ENCODE assay signal across 23 mouse cellular contexts in genomic region chr1:161247176-161247575, GRCm38 (mm10). TPM values are rescaled to one million over a fixed set of nuclear protein-coding genes. Genes with fewer than 3 reads are reported as not detected.
DNase-seq lines count a peak whose midpoint lies in the region; ATAC-seq and TF ChIP-seq lines count a peak whose summit lies in the region.
"Had no signal": no experiment of that assay in that cellular context is flagged by ENCODE, and none has a peak within 500 bp of the region (broad histone marks: within the 10 kb centered on the region; RNA-seq: fewer than 3 reads in every experiment).

No protein-coding gene starts in this region.

- no peak overlapping the region for H3K4me2 ChIP-seq in kidney, embryonic 15.5 days
- peak overlapping the region; percentile 30; the same call in 1 of the 2 replicates for H3K4me2 ChIP-seq in liver, postnatal 0 days (ENCODE audit: low read depth, low read length)
- no peak overlapping the region for H3K4me2 ChIP-seq in liver, embryonic 12.5 days
- H3K4me2 ChIP-seq: embryonic facial prominence, embryonic 15.5 days; hindbrain, embryonic 14.5 days; midbrain, embryonic 15.5 days had no signal

- ATAC-seq in kidney, embryonic 15.5 days (replicated peaks; ENCODE audit: low FRiP score): no peak
- ATAC-seq in liver, postnatal 0 days: no peak
- no peak for ATAC-seq in liver, embryonic 12.5 days
- ATAC-seq: activated CD4-positive, CD25-positive, alpha-beta regulatory T cell, adult 4 months; intestine, embryonic 16.5 days; midbrain, embryonic 15.5 days; Patski had no signal

- no peak overlapping the region for H3K27ac ChIP-seq in kidney, adult 2 months (ENCODE audit: insufficient read depth, low read depth, low read length)
- H3K27ac ChIP-seq in kidney, embryonic 15.5 days: no peak overlapping the region
- no peak overlapping the region for H3K27ac ChIP-seq in liver, postnatal 0 days (ENCODE audit: low read depth)
- no peak overlapping the region for H3K27ac ChIP-seq in liver, embryonic 12.5 days
- H3K27ac ChIP-seq: embryonic facial prominence, embryonic 15.5 days; forebrain, embryonic 10.5 days; hindbrain, embryonic 14.5 days; limb, embryonic 10.5 days; liver, embryonic 14.5 days; midbrain, embryonic 15.5 days had no signal

- no peak overlapping the region for H3K4me3 ChIP-seq in kidney, adult 2 months (ENCODE audit: insufficient read depth, low read depth, low read length)
- H3K4me3 ChIP-seq in kidney, embryonic 15.5 days (replicated peaks): no peak overlapping the region
- no peak overlapping the region for H3K4me3 ChIP-seq in liver, postnatal 0 days (ENCODE audit: low read depth, low read length)
- H3K4me3 ChIP-seq in liver, embryonic 12.5 days: no peak overlapping the region
- H3K4me3 ChIP-seq: embryonic facial prominence, embryonic 15.5 days; gastrocnemius, adult 2 months; limb, embryonic 10.5 days; midbrain, embryonic 15.5 days had no signal

- no peak for TF ChIP-seq POLR2A in kidney, adult 2 months (IDR thresholded peaks at IDR 0.05; ENCODE audit: low read depth, low read length)

- TF ChIP-seq CTCF in kidney, adult 2 months (conservative IDR thresholded peaks at IDR 0.05; ENCODE audit: insufficient read depth, insufficient read length, low read depth, low read length): no peak
- TF ChIP-seq CTCF in liver, postnatal 0 days (IDR thresholded peaks at IDR 0.05; ENCODE audit: low read depth): no peak

- DNase-seq in cerebellum, postnatal 10 days: peak; percentile 31 to 49
- no peak for DNase-seq in cerebellum, adult 11 months
- peak; percentile 80 for DNase-seq in kidney, adult 2 months
- DNase-seq in liver, postnatal 0 days: no peak
- DNase-seq in kidney, postnatal 36 days: peak; percentile 70 to 73
- DNase-seq: embryo, embryonic 11 days; gastrocnemius, adult 2 months; lung, postnatal 10 days; retina, postnatal 1 day; spleen, adult 18-20 months; thymus, adult 18-20 months had no signal

- 65% methylated on average over 3 of the region's 3 CpGs for WGBS in kidney, adult 2 months
- WGBS in kidney, embryonic 15.5 days: 81% methylated on average over 3 of the region's 3 CpGs
- whole genome bisulfite sequencing in liver, postnatal 0 days (ENCODE audit: insufficient replicate concordance): 67% methylated on average over 3 of the region's 3 CpGs
- WGBS in liver, embryonic 12.5 days (ENCODE audit: insufficient replicate concordance): 73% methylated on average over 3 of the region's 3 CpGs

- TF ChIP-seq EP300 in liver, postnatal 0 days (IDR thresholded peaks at IDR 0.05; ENCODE audit: low read depth): no peak

- no peak overlapping the region for H3K9ac ChIP-seq in kidney, embryonic 15.5 days
- H3K9ac ChIP-seq in liver, postnatal 0 days (replicated peaks): no peak overlapping the region
- H3K9ac ChIP-seq in liver, embryonic 12.5 days: no peak overlapping the region
- H3K9ac ChIP-seq: embryonic facial prominence, embryonic 15.5 days; hindbrain, embryonic 14.5 days; liver, embryonic 14.5 days; midbrain, embryonic 15.5 days had no signal

- peaks cover 10% of the 10 kb centered on the region for H3K36me3 ChIP-seq in kidney, adult 2 months (ENCODE audit: control insufficient read depth, insufficient read depth, low read length)
- peaks cover 51% of the 10 kb centered on the region for H3K36me3 ChIP-seq in kidney, embryonic 15.5 days
- H3K36me3 ChIP-seq in liver, postnatal 0 days (replicated peaks; ENCODE audit: insufficient read depth, low read length): peaks cover 39% of the 10 kb centered on the region
- H3K36me3 ChIP-seq in liver, embryonic 12.5 days: peaks cover 54% of the 10 kb centered on the region

- no peaks in the 10 kb centered on the region for H3K9me3 ChIP-seq in kidney, embryonic 15.5 days (replicated peaks)
- H3K9me3 ChIP-seq in liver, postnatal 0 days (ENCODE audit: low read length): no peaks in the 10 kb centered on the region
- no peaks in the 10 kb centered on the region for H3K9me3 ChIP-seq in liver, embryonic 12.5 days (replicated peaks)
- H3K9me3 ChIP-seq: embryonic facial prominence, embryonic 15.5 days; forebrain, embryonic 10.5 days; limb, embryonic 10.5 days; megakaryocyte, embryonic 14.5 days; midbrain, embryonic 15.5 days had no signal

- no peaks in the 10 kb centered on the region for H3K27me3 ChIP-seq in kidney, adult 2 months (replicated peaks; ENCODE audit: control insufficient read depth, insufficient read depth, low read length)
- H3K27me3 ChIP-seq in kidney, embryonic 15.5 days: peaks cover 5% of the 10 kb centered on the region
- H3K27me3 ChIP-seq in liver, postnatal 0 days (ENCODE audit: insufficient read depth, low read length): no peaks in the 10 kb centered on the region
- H3K27me3 ChIP-seq in liver, embryonic 12.5 days (replicated peaks): no peaks in the 10 kb centered on the region
- H3K27me3 ChIP-seq: embryonic facial prominence, embryonic 15.5 days; megakaryocyte, embryonic 14.5 days; Patski had no signal

- H3K4me1 ChIP-seq in kidney, adult 2 months (ENCODE audit: control insufficient read depth, insufficient read depth, low read length): peaks cover 25% of the 10 kb centered on the region
- peaks cover 27% of the 10 kb centered on the region for H3K4me1 ChIP-seq in kidney, embryonic 15.5 days
- peaks cover 47% of the 10 kb centered on the region for H3K4me1 ChIP-seq in liver, postnatal 0 days (ENCODE audit: insufficient read depth)
- H3K4me1 ChIP-seq in liver, embryonic 12.5 days: peaks cover 59% of the 10 kb centered on the region

RNA-seq across cellular contexts. Expression of gene Prdx6, which starts 3.8 kb away (rescaled TPM):
- polyA plus RNA-seq in kidney, adult 2 months (2012; rRNA removed): 116 and 186 TPM in 2 replicates
- 489 and 496 TPM in 2 replicates for polyA plus RNA-seq in kidney, embryonic 15.5 days (2015; fragmentation: Nextera tagmentation; extraction: Ambion mirVana)
- polyA plus RNA-seq in liver, postnatal 0 days (2015; fragmentation: Nextera tagmentation; extraction: Ambion mirVana): 516 and 560 TPM in 2 replicates
- 467 and 508 TPM in 2 replicates for polyA plus RNA-seq in liver, embryonic 12.5 days (2016; fragmentation: Nextera tagmentation; extraction: Ambion mirVana)

Comparison
In these comparisons a context has a peak if more than half of its experiments do, and no peak if none do; other contexts are left out.
1. DNase-seq: peak in cerebellum, postnatal 10 days (2 of 2), kidney, adult 2 months (single experiment) and kidney, postnatal 36 days (2 of 2); none in cerebellum, adult 11 months (single experiment) and liver, postnatal 0 days (single experiment).